Mouse (Mus musculus): ENCODE data around the gene Nop9.
"Not testable (repeated sequence)": the region's sequence is repeated elsewhere in the genome, so short reads cannot be mapped to it uniquely, and the experiment has no call there.

Nop9 gene

GRCm38 (mm10) chr14:55727889-55728685 lies 17.4 kb upstream of the Nop9 start:
- no peak for DNase-seq (ENCODE audit: low read depth)

- no peak for DNase-seq (ENCODE audit: low read depth)
These were observed 15.4 kb upstream of the Nop9 start for GRCm38 (mm10) chr14:55730116-55730515.

GRCm38 (mm10) chr14:55730531-55731032 lies 14.9 kb upstream of the Nop9 start:
- no peak for DNase-seq (ENCODE audit: low read depth)

- no peak for DNase-seq (ENCODE audit: low read depth)
These were observed 11.6 kb upstream of the Nop9 start for GRCm38 (mm10) chr14:55733889-55734288.

- DNase-seq (ENCODE audit: low read depth): no peak
These were observed 10.6 kb upstream of the Nop9 start for GRCm38 (mm10) chr14:55734869-55735268.

GRCm38 (mm10) chr14:55735334-55735733 lies 10.2 kb upstream of the Nop9 start:
- DNase-seq (ENCODE audit: low read depth): no peak

GRCm38 (mm10) chr14:55735758-55736157 lies 9.7 kb upstream of the Nop9 start:
- DNase-seq (ENCODE audit: low read depth): no peak

GRCm38 (mm10) chr14:55737086-55737687 lies 8.3 kb upstream of the Nop9 start:
- no peak for DNase-seq (ENCODE audit: low read depth)

- peak; percentile 85 for DNase-seq (ENCODE audit: low read depth)
These were observed 1.8 kb upstream of the Nop9 start for GRCm38 (mm10) chr14:55743711-55744110.

GRCm38 (mm10) chr14:55745861-55746237 lies 356 bp downstream of the Nop9 start:
- no peak for DNase-seq (ENCODE audit: low read depth)

- DNase-seq (ENCODE audit: low read depth): no peak
These were observed 1.8 kb downstream of the Nop9 start for GRCm38 (mm10) chr14:55747051-55747847.

- DNase-seq (ENCODE audit: low read depth): no peak
These were observed 12.1 kb downstream of the Nop9 start for GRCm38 (mm10) chr14:55757566-55757965.

- DNase-seq (ENCODE audit: low read depth): no peak
These were observed 12.9 kb downstream of the Nop9 start, which contains the start of gene Cideb for GRCm38 (mm10) chr14:55758363-55758784. TSS of gene Cideb (minus strand) at chr14:55758458.

- DNase-seq (ENCODE audit: low read depth): not testable (repeated sequence)
These were observed 14.7 kb downstream of the Nop9 start for GRCm38 (mm10) chr14:55760156-55760555.

GRCm38 (mm10) chr14:55761163-55761562 lies 15.7 kb downstream of the Nop9 start, which contains the start of gene Ltb4r2:
TSS of gene Ltb4r2 (plus strand) at chr14:55761428.
- no peak for DNase-seq (ENCODE audit: low read depth)

GRCm38 (mm10) chr14:55762001-55762821 lies 16.7 kb downstream of the Nop9 start:
- DNase-seq (ENCODE audit: low read depth): no peak

GRCm38 (mm10) chr14:55763166-55763565 lies 17.7 kb downstream of the Nop9 start:
- DNase-seq (ENCODE audit: low read depth): no peak

- no peak for DNase-seq (ENCODE audit: low read depth)
These were observed 20.2 kb downstream of the Nop9 start, which contains the start of gene Ltb4r1 for GRCm38 (mm10) chr14:55765696-55766095. TSS of gene Ltb4r1 (plus strand) at chr14:55765962.

- DNase-seq (ENCODE audit: low read depth): no peak
These were observed 22.3 kb downstream of the Nop9 start for GRCm38 (mm10) chr14:55767519-55768414.

GRCm38 (mm10) chr14:55768555-55768954 lies 23.1 kb downstream of the Nop9 start:
- DNase-seq (ENCODE audit: low read depth): no peak

Data from c-Kit-positive CD71-negative TER-119-negative erythroid progenitor cells, embryonic 14.5 days (primary cell).